Mouse (Mus musculus) colon, adult 2 months (tissue): ENCODE results near the gene Nabp2. TPM values are rescaled to one million over a fixed set of nuclear protein-coding genes. Genes with fewer than 3 reads are reported as not detected.

Experiments used
- polyA plus RNA-seq: library from polyadenylated mRNA; depleted of rRNA; stranded (reverse); fragments of >200 nt; gene quantifications from 2 replicates; pipeline ENCODE4 v1.2.3, GENCODE M21; 2012; rRNA removed

The Nabp2 gene
- 27.4 and 27.5 TPM in 2 replicates for polyA plus RNA-seq

DNA sequence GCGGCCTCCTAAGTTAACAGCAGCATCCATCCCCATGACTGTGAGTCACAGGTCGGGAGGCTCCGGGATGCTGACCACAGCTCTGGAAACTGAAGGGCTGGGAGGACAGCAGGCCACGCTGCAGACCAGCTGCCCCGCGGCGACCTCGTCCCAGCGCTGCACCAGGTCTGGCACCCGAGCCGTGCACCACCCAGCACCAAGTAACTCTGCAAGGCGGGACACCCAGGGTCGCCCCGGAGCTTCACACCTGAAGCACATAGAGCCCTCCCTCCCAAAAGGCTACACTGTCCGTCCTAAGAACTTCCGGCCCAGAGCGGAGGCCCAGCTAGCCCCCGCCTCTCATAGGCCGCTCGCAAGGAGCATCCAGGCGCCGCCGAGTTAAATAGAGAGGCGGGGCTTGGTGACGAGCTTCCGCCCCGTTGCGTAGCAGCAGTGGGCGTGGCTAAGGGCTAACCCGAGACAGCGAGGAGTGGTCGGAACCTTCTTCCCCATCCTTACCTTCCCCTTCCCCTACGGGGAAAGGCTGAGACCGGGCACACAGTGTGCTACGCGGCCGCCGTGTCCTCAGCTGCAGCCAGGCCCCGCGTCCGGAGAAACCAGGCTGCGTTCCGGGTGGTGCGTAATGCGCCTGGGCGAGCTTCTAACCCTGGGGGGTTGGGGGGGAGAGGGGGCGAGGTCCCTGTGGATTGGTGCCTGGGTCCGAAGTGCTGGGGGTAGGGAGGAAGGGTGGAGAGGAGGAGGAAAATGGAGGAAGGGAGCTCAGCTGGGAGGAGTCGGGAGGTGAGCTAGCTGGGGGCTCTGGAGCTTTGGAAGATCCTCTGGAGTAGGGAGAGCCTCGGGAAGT lies at the start of gene Nabp2, which contains the start of gene Rnf41:
TSS of gene Nabp2 (minus strand) at position 282 of the 844 bp plus-strand sequence.
TSS of gene Rnf41 (plus strand) at position 447 of the 844 bp plus-strand sequence.

DNA sequence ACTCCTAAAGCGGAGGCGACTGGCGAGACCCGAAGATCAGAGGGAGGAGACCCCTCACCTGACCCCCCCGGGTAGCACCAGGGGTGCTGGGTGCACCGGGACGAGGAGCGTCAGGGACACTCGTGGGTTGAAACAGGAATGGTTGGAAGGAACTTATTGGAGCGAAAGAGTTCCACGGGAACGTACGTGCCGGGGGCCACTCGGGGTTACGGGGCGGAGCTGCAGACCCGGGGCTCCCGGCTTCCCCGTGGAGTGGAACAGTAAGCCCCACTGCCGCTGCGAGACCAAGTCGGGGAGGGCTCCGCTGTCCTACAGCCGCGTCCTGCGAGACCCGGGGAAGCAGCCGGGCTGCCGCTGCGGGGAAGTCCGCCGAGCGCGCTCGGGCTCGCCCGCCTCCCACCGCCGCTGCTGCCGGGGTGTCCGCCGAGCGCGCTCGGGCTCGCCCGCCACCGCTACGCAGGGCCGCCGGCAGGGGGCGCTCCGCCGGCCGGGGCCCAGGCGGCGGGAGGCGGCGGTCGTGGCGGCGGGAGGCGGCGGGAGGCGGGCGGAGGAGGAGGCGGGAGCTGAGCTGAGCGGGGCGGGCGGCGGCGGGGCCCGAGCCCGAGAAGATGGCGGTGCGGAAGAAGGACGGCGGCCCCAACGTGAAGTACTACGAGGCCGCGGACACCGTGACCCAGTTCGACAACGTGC lies 47.6 kb upstream of the Nabp2 start, which contains the start of gene Smarcc2:
TSS of gene Smarcc2 (plus strand) at position 530 of the 690 bp plus-strand sequence.

GRCm38 (mm10) chr10:128401056-128401455 lies 10.2 kb downstream of the Nabp2 start, which contains the start of gene Slc39a5:
Slc39a5 (minus strand) TSS chr10:128401229.

GRCm38 (mm10) chr10:128376455-128377211 lies 34.7 kb downstream of the Nabp2 start, which contains the start of gene Ankrd52:
Ankrd52 (plus strand) TSS chr10:128377115.

GRCm38 (mm10) chr10:128368402-128369217 lies 42.7 kb downstream of the Nabp2 start, which contains the start of gene Coq10a:
Coq10a (minus strand) TSS chr10:128368997.

Other genes starting within 250 kb of the Nabp2 start
- 53.3 and 58.5 TPM in 2 replicates for gene Rbms2, start 231.2 kb downstream of the Nabp2 start, polyA plus RNA-seq
- 7.5 and 8.4 TPM in 2 replicates for gene Gls2, start 217.0 kb downstream of the Nabp2 start, polyA plus RNA-seq
- gene Spryd4, start 199.7 kb downstream of the Nabp2 start, polyA plus RNA-seq: 10.3 and 13.3 TPM in 2 replicates
- not detected in 2 replicates for gene Mip, start 185.7 kb downstream of the Nabp2 start, polyA plus RNA-seq
- 2.1 and 3.0 TPM in 2 replicates for gene Timeless, start 179.4 kb downstream of the Nabp2 start, polyA plus RNA-seq
- 0.12 TPM in 2 replicates for gene Apon, start 157.4 kb downstream of the Nabp2 start, polyA plus RNA-seq
- 0.20 and 0.29 TPM in 2 replicates for gene Apof, start 142.8 kb downstream of the Nabp2 start, polyA plus RNA-seq
- 20.7 and 21.5 TPM in 2 replicates for gene Stat2, start 140.9 kb downstream of the Nabp2 start, polyA plus RNA-seq
- 0.24 and 0.28 TPM in 2 replicates for gene Il23a, start 112.7 kb downstream of the Nabp2 start, polyA plus RNA-seq
- 19.3 and 23.6 TPM in 2 replicates for gene Pan2, start 108.2 kb downstream of the Nabp2 start, polyA plus RNA-seq
- gene Cnpy2, start 89.0 kb downstream of the Nabp2 start, polyA plus RNA-seq: 43.9 and 51.7 TPM in 2 replicates
- gene Cs, start 73.8 kb downstream of the Nabp2 start, polyA plus RNA-seq: 277 and 300 TPM in 2 replicates
- gene Coq10a, start 42.5 kb downstream of the Nabp2 start, polyA plus RNA-seq: 114 and 153 TPM in 2 replicates
- gene Ankrd52, start 34.4 kb downstream of the Nabp2 start, polyA plus RNA-seq: 29.3 and 32.7 TPM in 2 replicates
- gene Slc39a5, start 10.3 kb downstream of the Nabp2 start, polyA plus RNA-seq: 138 and 172 TPM in 2 replicates
- 21.8 and 24.4 TPM in 2 replicates for gene Rnf41, start 165 bp upstream of the Nabp2 start, polyA plus RNA-seq
- 77.1 and 80.9 TPM in 2 replicates for gene Smarcc2, start 47.8 kb upstream of the Nabp2 start, polyA plus RNA-seq
- 1,151 and 1,354 TPM in 2 replicates for gene Myl6, start 82.7 kb upstream of the Nabp2 start, polyA plus RNA-seq
- gene Myl6b, start 87.2 kb upstream of the Nabp2 start, polyA plus RNA-seq: 1.6 and 2.1 TPM in 2 replicates
- 66.7 and 76.5 TPM in 2 replicates for gene Esyt1, start 114.4 kb upstream of the Nabp2 start, polyA plus RNA-seq
- 15.6 and 20.1 TPM in 2 replicates for gene Zc3h10, start 136.3 kb upstream of the Nabp2 start, polyA plus RNA-seq
- 2,287 and 3,176 TPM in 2 replicates for gene Rpl41, start 137.8 kb upstream of the Nabp2 start, polyA plus RNA-seq
- 11.8 and 15.3 TPM in 2 replicates for gene Pa2g4, start 154.5 kb upstream of the Nabp2 start, polyA plus RNA-seq
- gene Erbb3, start 178.2 kb upstream of the Nabp2 start, polyA plus RNA-seq: 84.1 and 97.8 TPM in 2 replicates
- 948 and 1,040 TPM in 2 replicates for gene Rps26, start 215.3 kb upstream of the Nabp2 start, polyA plus RNA-seq
- gene Ikzf4, start 234.5 kb upstream of the Nabp2 start, polyA plus RNA-seq: 0.83 and 1.3 TPM in 2 replicates